Mouse (Mus musculus) forebrain, postnatal 0 days (tissue): ENCODE measurements at regions not wholly inside any gene's neighbourhood (a gene's known extent, or its start where the extent isn't known, plus 50 kb on each side); places are given as distances from the start of the nearest gene placed in this dataset.

ENCODE experiments used
- ATAC-seq: fragments of 200-750 bp; cut with Nextera tagmentation; 2 replicates; pipeline ENCODE4 v1.8.0; 2017; ENCODE audit warnings: mild to moderate bottlenecking, moderate library complexity
- DNase-seq: peaks from one replicate; pipeline ENCODE4 v3.0.0-alpha.2; 2015
- H3K27ac ChIP-seq: fragments of 300-500 bp; sonication (generic); 2 replicates; pipeline ENCODE4 v1.5.1; 2014; ENCODE audit warnings: low read depth, mild to moderate bottlenecking, antibody characterized with exemption, low read length, moderate library complexity, mixed read lengths
- H3K27me3 ChIP-seq: fragments of 300-500 bp; sonication (generic); 2 replicates; pipeline ENCODE4 v1.6.1; 2014; ENCODE audit warnings: mild to moderate bottlenecking, low read length, mixed read lengths; ENCODE audit not compliant: insufficient read depth
- H3K36me3 ChIP-seq: fragments of 300-500 bp; sonication (generic); 2 replicates; pipeline ENCODE4 v1.6.1; 2014; ENCODE audit warnings: mild to moderate bottlenecking, moderate library complexity; ENCODE audit not compliant: insufficient read depth
- H3K4me1 ChIP-seq: fragments of 300-500 bp; sonication (generic); 2 replicates; pipeline ENCODE4 v1.6.1; 2014; ENCODE audit warnings: antibody characterized with exemption; ENCODE audit not compliant: insufficient read depth
- H3K4me2 ChIP-seq: fragments of 300-500 bp; sonication (generic); 2 replicates; pipeline ENCODE4 v1.6.1; 2014; ENCODE audit warnings: low read depth, mild to moderate bottlenecking, moderate library complexity
- H3K4me3 ChIP-seq: fragments of 300-500 bp; sonication (generic); 2 replicates; pipeline ENCODE4 v1.5.1; 2014; ENCODE audit warnings: low read depth, low read length, mixed read lengths
- H3K9ac ChIP-seq: fragments of 300-500 bp; sonication (generic); 2 replicates; pipeline ENCODE4 v1.6.1; 2014; ENCODE audit warnings: mild to moderate bottlenecking
- H3K9me3 ChIP-seq: fragments of 300-500 bp; sonication (generic); 2 replicates; pipeline ENCODE4 v1.6.1; 2016; ENCODE audit warnings: low read length
- CTCF ChIP-seq: sonication (generic); IDR thresholded peaks from 2 replicates; pipeline ENCODE4 v1.5.1; 2016; ENCODE audit warnings: antibody characterized with exemption, control low read depth, low read depth
- whole genome bisulfite sequencing: fragments of 180-500 bp; shearing (Covaris S2); extraction: QIAGEN DNeasy Blood & Tissue Kit; methylation state at CpG from one replicate; pipeline ENCODE4 v1.1.7; 2014; 5-methylcytosine and 5-hydroxymethylcytosine counted together

DNA sequence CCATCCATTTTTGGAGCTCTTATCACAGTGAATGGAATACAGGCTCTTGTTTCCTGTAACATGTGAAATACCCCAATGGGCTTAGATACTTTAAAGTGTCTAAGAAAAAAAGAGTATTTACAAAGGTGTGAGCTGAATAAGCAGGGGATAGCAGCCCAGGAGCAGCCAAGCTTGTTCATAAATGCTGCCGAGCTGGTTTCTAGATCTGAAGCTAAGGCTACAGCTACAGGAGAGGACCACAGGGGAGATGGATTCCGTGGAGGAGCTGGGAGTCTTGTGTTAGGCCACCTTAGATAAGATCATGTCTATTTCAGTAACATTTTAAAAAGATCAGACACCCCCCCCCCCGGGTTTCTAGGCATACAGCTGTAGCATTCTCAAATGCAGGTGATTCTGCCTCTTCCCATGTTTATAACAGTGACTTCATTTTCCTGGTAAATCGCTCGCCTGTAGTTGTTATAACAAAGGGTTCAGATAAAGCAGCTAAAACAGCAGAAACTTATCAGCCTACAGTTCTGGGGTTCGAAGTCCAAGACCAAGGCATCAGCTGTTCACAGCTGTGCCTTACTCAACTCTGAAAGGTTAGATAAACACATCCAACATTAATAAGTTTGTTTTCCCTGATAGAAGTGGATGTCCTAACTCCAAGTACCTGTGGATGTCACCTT is 131.9 kb downstream of the Tex36 start:
- WGBS = 72% methylated on average over 6 of the region's 6 CpGs

DNA sequence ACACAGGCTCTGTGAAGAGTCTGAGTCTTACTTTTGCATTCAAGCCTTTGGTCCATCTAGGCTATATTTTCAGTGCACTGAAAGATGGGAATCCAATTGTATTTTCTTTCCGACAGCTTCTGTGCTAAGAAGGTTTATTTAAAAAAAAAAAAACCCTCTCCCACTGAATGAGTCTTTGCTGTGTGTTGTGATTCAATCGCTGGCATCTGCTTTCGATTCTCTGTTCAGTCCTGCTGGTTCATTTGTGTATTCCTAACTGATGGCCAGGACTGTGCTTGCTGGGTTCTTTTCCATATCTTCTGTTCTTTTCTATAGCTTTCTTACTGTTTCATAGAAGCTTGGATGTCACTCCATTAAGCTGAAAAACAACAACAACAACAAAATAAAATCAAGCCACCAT is 132.9 kb downstream of the Tex36 start:
- 31% methylated on average over 3 of the region's 3 CpGs for WGBS
- Histone ChIP-seq H3K4me2 (no peak overlapping the region), H3K9ac (no peak overlapping the region), H3K36me3 (no peaks in the 10 kb centered on the region), H3K4me3 (no peak overlapping the region), H3K9me3 (no peaks in the 10 kb centered on the region), H3K27me3 (no peaks in the 10 kb centered on the region), H3K4me1 (no peaks in the 10 kb centered on the region), H3K27ac (no peak overlapping the region)
- ATAC-seq (no peak), DNase-seq (no peak)
- no peak for TF ChIP-seq CTCF

More for the DNA sequence above, 131.9 kb downstream of the Tex36 start:
- DNase-seq = no peak
- Histone ChIP-seq H3K9me3 (no peaks in the 10 kb centered on the region), H3K27me3 (no peaks in the 10 kb centered on the region), H3K4me2 (no peak overlapping the region), H3K9ac (no peak overlapping the region), H3K36me3 (no peaks in the 10 kb centered on the region), H3K4me1 (no peaks in the 10 kb centered on the region), H3K27ac (no peak overlapping the region), H3K4me3 (no peak overlapping the region)
- ATAC-seq = no peak
- TF ChIP-seq CTCF = no peak

- no peaks in the 10 kb centered on the region for H3K4me1 ChIP-seq
- TF ChIP-seq CTCF = no peak
- no peak overlapping the region for H3K9ac ChIP-seq
- H3K27me3 ChIP-seq = no peaks in the 10 kb centered on the region
- no peaks in the 10 kb centered on the region for H3K9me3 ChIP-seq
- DNase-seq (no peak), ATAC-seq (no peak)
- H3K27ac ChIP-seq = no peak overlapping the region
- no peak overlapping the region for H3K4me2 ChIP-seq
- H3K36me3 ChIP-seq = no peaks in the 10 kb centered on the region
- 48% methylated on average over 3 of the region's 3 CpGs for WGBS
- H3K4me3 ChIP-seq = no peak overlapping the region
These were observed 133.6 kb downstream of the Tex36 start for GRCm38 (mm10) chr7:133468346-133468745.

- 95% methylated on average over 3 of the region's 3 CpGs for WGBS
- no peak for ATAC-seq
- DNase-seq = no peak
- no peak overlapping the region for H3K27ac ChIP-seq
- H3K4me1 ChIP-seq = no peaks in the 10 kb centered on the region
- no peaks in the 10 kb centered on the region for H3K9me3 ChIP-seq
- H3K4me3 ChIP-seq = no peak overlapping the region
- no peak for TF ChIP-seq CTCF
- no peak overlapping the region for H3K4me2 ChIP-seq
- no peak overlapping the region for H3K9ac ChIP-seq
- no peaks in the 10 kb centered on the region for H3K27me3 ChIP-seq
- H3K36me3 ChIP-seq = no peaks in the 10 kb centered on the region
These were observed 134.4 kb downstream of the Tex36 start for GRCm38 (mm10) chr7:133467579-133467978.

- Histone ChIP-seq H3K9ac (no peak overlapping the region), H3K4me1 (peaks cover 3% of the 10 kb centered on the region; the same call in 1 of the 2 replicates), H3K27ac (no peak overlapping the region), H3K9me3 (no peaks in the 10 kb centered on the region), H3K4me2 (no peak overlapping the region), H3K27me3 (no peaks in the 10 kb centered on the region), H3K36me3 (no peaks in the 10 kb centered on the region), H3K4me3 (no peak overlapping the region)
- WGBS = 38% methylated on average over 7 of the region's 7 CpGs
- ATAC-seq (no peak), DNase-seq (no peak)
- TF ChIP-seq CTCF = no peak
These were observed 142.7 kb downstream of the Tex36 start for GRCm38 (mm10) chr7:133459306-133459705.

GRCm38 (mm10) chr7:133457436-133458324 is 144.3 kb downstream of the Tex36 start:
- Histone ChIP-seq H3K36me3 (no peaks in the 10 kb centered on the region), H3K9me3 (no peaks in the 10 kb centered on the region), H3K4me3 (no peak overlapping the region), H3K4me1 (peaks cover 3% of the 10 kb centered on the region; the same call in 1 of the 2 replicates), H3K27ac (no peak overlapping the region), H3K4me2 (no peak overlapping the region), H3K27me3 (no peaks in the 10 kb centered on the region), H3K9ac (no peak overlapping the region)
- no peak for TF ChIP-seq CTCF
- 58% methylated on average over 16 of the region's 16 CpGs for WGBS
- no peak for DNase-seq
- no peak for ATAC-seq

DNA sequence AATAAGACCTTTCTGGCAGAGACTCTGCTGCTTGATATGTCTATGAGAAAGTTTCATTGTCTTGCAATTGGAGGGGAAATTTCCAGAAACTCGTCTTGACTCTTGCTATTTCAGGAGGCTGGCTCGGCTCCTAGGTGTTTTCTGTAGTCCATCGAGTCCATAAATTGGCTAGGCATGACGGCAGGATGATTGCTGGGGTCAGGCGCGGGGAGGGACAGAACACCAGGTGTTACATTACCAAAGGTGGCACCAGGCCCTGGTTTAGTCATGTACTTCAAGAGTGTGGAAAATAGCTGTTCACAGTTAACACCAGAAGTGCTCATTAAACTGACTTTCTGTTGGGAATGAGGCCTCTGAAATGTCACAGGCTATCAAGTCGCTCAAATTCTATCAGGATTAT is 151.7 kb downstream of the Tex36 start:
- no peaks in the 10 kb centered on the region for H3K4me1 ChIP-seq
- H3K27ac ChIP-seq = no peak overlapping the region
- DNase-seq = no peak
- 86% methylated on average over 7 of the region's 7 CpGs for WGBS
- H3K9me3 ChIP-seq = no peaks in the 10 kb centered on the region
- no peak overlapping the region for H3K4me3 ChIP-seq
- TF ChIP-seq CTCF = no peak
- no peaks in the 10 kb centered on the region for H3K27me3 ChIP-seq
- H3K36me3 ChIP-seq = no peaks in the 10 kb centered on the region
- no peak for ATAC-seq
- H3K9ac ChIP-seq = no peak overlapping the region
- no peak overlapping the region for H3K4me2 ChIP-seq
